Mouse (Mus musculus): ENCODE measurements around the gene Prkag2.

DNA sequence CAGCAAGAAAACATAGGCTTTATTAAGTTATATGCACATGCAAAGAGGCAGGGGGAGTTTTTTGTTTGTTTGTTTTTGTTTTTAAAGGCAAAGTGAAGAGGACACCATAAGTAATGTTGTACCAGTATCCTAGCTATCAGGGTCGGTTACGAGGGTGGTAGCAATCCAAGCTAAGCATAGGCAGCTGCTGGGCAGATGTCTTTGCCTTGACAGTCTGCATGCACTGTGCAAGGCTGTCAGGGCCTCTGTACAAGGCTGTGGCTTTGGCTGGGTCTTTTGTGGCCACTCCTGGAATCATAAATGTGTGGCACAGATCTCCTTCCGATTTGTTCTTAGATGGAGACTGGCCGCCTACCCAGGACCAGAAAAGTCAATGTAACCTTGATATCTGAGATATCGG, 141.8 kb downstream of the Prkag2 start:
- no peak for TF ChIP-seq CTCF (IDR thresholded peaks at IDR 0.05; ENCODE audit: low read depth)
- TF ChIP-seq EP300 (IDR thresholded peaks at IDR 0.05; ENCODE audit: low read depth) = no peak
